Mouse (Mus musculus) ovary, postnatal 36 days (tissue): ENCODE measurements at regions not wholly inside any gene's neighbourhood (a gene's known extent, or its start where the extent isn't known, plus 50 kb on each side); places are given as distances from the start of the nearest gene placed in this dataset.

ENCODE experiments used
- DNase-seq: peaks from one replicate; pipeline ENCODE4 v3.0.0; 2022; ENCODE audit warnings: low spot score, mixed read lengths

GRCm38 (mm10) chr13:32649982-32650381 lies 133.8 kb downstream of the Mylk4 start:
- DNase-seq: no peak

DNA sequence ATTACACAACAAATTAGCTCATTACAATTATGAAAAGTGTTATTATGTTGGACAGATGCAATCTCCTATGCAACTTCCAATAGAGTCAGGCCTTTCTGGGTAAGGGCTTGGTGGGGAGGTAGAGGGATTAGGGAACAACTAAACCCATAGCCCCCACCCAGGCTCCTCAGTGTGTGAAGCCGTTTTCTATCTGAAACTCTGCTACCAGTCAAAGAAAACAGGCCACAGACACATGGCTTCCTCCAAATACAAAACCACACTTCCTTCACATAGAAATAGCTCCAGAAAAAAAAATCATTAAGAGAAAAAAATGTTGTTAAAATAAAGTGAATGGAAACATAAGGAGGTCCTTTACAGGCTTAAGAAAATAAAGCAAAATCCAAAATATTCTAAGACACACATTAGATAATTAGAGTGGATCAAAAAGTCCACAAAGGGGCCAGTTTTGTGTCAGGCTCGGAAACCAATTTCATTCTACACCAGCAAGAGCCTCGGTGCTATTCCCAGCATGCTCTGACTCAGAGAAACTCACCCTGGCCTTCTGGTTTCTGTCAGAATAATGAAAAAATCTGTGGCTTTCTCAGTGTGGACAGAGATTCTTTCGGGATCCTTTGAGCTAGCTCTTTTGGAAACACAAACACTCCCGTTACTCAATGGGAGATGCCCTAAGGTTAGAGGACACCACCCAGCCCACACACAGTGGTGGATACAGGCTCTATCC lies 140.6 kb downstream of the Mylk4 start:
- DNase-seq: no peak

GRCm38 (mm10) chr13:32640941-32641340 lies 142.8 kb downstream of the Mylk4 start:
- DNase-seq: no peak

DNA sequence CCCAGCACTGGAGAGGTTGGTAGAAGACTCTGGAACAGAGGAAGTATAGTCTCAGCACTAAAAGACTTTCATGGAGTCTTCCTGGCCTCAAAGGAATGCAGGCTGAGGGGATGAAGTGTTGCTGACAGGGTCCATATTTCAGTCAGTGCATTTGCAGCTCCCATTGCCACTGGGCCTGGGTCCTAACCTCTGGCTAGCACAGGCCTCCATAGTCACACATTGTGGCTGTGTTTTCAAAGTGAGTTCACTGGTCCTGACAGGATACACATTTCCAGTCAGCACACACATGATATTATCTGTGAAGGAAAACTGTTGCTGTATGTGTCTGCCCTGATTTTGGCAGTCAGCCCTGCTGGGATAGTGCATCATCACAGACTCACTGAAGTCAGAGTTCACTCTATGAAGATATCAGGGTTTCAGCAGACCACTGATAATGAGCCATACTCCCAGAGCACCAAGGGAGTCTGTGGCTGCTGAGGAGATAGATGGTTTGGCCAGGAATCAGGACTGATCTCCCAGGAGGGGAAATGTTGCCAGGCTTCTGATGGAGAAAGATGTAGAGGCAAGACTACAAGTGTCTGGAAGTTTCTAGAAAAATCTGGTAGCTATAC lies 153.5 kb downstream of the Mylk4 start:
- no peak for DNase-seq

- DNase-seq: no peak
Observed at GRCm38 (mm10) chr13:32613916-32614315, 169.8 kb downstream of the Mylk4 start.

DNA sequence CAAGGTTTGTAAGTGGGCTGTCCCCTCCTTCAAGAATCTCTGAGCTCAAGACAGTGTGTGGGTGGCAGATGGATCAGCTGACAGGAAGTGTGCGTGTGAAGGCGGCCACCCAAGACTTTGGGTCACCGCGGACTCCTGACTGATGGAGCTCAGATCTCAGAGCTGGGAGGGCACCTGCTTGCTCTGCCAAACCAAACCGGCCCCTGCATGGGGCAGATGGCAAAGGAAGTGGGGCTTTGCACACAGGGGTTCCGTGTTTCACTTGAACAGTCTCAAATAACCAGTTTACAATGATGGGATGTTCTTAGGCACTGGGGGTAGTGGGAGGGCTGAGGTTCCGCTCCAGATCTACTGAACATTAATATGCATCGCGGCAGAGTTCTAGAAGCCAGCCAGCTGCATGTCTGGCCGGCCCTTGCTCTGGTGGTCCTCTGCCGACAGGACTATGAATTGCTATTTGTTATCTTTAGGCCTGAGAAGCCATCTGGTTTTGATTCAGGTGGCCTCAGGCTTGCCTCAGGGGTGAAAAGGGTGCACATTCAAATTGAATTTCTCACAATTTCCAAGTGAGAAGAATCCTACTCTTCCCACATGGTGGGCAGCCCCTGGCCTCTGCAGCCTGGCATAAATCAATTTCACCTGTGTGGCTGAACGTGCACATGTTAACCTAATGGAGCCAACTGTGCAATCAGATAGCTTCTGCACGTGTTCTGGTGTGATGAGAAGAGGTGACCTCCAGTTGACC lies 172.0 kb downstream of the Mylk4 start:
- peak; percentile 16 for DNase-seq

DNA sequence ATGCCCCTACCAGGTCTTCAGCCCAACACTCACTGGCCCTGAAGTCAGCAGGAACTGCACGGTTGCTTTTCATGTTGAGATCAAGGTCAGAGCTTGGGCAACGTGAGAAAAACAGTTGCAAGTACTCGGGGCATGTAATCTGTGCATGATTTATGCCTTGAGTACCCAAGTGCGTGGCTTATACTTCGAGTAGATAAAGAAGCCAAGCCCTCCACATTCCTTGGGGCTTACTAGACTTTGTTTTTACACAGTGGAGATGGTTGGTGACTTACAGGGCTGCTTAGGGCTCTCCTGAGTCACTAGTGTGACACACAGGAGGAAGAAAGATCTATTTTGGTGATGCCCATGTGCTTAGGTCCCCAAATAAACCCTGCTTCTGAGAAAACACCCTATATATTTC lies 172.8 kb downstream of the Mylk4 start:
- no peak for DNase-seq

- no peak for DNase-seq
Observed at GRCm38 (mm10) chr13:32608413-32608812, 175.3 kb downstream of the Mylk4 start.

- DNase-seq: no peak
Observed at GRCm38 (mm10) chr13:32603925-32604590, 179.7 kb downstream of the Mylk4 start.

DNA sequence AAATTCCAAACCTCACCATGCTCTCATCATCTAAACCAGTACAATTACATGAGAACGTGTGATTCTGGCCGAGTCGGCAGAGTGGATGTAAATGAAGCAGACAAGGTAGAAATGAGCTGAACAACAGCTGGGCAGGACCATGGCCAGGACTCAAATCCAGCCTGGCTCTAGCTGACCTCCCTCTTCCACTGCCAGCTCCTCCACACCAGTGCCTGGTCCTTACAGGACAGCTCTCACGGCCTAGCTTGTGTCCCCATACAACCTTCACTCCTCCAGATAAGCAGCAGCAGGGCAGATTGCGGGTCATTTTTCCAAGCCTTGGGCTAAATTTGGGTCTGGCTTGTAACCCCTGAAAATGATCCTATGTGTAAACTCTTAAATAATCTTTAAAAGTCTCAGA lies 182.4 kb downstream of the Mylk4 start:
- no peak for DNase-seq

DNA sequence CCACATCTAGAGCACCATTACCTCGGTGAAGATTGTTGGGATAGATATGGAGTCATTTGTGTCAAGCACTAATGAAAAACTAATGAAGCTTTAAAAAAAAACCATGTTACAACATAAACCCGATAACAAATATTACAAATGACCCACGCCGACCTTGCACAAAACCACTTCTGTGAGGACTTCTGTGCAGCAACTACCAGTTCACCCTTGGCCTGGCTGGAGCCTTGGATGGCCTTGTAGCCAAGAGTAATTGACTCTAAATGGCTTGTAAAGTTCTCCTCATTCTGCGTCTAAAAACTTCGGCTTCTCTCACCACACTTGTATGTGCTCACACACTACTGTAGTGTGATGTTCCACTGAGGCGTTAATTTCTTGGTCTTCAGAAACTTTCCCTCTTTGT lies 190.1 kb downstream of the Mylk4 start:
- no peak for DNase-seq

DNA sequence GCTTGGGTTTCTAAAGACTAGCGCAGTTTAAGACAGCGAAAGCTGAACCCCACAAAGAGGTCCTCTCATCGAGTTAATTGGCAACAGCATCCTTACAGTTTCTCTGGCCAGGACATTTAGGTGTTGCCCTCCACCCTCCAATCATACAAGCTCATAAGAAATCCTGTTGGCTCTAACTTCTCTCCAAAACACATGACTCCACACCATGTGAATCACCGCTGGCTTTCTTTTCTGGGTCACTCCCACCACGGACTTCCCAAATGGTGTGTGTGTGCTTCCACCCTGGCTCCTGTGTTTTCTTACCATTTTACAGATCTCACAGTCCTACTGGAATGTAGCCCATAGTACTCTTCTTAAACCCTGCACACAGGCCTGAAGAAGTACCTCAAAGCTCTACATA lies 190.6 kb downstream of the Mylk4 start:
- no peak for DNase-seq

DNA sequence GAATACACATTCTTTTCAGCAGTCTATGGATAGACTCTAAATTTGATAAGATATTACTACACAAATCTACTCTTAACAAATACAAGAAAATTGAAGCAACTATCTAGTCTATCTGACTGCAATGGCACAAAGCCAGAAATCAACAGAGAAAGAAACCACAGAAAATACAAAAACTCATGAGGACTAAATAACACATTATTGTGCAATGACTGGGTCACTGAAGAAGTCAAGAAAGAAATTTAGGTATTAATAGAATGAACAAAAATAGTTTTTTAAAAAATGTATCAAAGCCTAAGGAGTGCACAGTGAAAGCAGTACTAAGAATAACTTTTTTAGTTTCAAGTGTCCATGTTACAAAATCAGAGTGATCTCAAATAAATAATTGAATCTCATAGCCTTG lies 202.2 kb downstream of the Mylk4 start:
- no peak for DNase-seq

- no peak for DNase-seq
Observed at GRCm38 (mm10) chr13:32567850-32568249, 215.9 kb downstream of the Mylk4 start.

DNA sequence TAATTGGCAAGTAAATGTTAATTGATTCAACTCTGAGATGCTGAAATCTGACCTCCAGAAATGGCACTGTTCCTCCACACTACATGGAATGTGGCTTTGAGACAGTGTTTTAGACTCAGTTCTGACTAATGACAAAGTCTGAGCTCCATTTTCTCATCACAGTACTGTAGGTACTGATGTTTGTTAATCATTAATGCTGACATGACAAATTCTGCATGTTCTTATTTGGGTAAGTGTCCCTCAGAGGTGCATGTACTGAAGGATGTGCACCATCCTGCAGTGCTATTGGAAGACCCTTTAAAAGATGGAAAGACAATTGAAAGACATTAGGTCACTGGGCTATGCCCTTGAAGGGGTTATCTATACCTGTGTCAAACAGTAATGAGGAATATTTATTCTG lies 222.1 kb upstream of the Gmds start:
- DNase-seq: no peak

DNA sequence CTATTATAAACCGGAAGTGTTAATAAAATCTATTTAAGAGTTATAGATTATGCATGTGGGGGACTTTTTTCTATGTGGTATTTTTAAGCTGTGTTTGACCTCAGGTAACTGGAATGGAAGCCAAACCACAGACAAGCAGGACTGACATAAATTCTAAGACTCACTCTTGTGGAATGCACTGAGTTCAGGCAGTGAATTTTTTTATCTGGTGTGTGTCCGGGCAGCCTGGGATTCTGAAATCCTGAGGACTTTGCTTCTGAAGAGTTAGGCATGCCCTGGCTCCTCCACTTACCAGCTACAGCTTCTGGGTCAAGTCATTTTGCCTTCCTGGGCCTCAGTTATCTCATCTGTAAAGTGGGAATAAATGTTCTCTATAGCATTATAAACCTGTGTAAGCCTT lies 217.9 kb upstream of the Gmds start:
- no peak for DNase-seq

- no peak for DNase-seq
Observed at GRCm38 (mm10) chr13:32555064-32555463, 216.5 kb upstream of the Gmds start.

- DNase-seq: no peak
Observed at GRCm38 (mm10) chr13:32554601-32555000, 216.1 kb upstream of the Gmds start.

DNA sequence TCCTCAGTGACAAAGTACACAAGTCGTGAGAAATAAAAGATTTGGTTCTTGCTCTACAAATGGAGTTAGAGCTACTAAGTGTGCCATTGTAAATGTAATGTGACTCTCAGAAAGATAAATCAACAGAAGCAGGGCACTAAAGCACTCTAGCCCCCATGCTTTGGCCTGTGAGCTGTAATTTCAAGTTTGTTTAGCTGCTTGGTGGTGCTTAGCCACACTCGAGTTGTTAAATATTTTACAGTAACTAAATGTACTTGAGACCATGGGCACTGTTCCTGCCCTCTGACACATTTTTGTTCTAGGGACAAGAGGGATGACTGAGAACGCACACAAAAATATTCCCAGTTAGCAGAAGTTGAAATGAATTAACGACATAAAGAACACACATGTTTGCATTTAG lies 214.6 kb upstream of the Gmds start:
- DNase-seq: no peak

- DNase-seq: no peak
Observed at GRCm38 (mm10) chr13:32550113-32550512, 211.6 kb upstream of the Gmds start.

DNA sequence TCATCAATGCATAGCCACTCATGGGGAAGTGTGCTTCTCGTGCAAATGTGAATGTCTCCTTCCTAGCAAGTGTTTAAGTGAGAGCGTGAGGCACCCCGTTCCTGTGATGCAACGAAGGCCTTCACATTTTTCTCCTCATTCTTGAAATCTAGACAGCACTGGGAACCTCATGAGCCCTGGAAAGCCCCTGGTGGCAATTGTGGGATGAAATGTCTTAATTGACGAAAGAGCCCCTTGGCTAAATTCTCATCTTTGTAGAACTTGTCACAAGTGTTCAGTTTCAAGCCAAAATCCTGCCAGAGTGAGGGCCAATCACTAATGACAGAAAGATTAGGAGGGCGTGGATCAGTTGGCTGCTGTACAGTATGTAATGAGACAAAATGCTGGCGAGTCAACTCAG lies 208.6 kb upstream of the Gmds start:
- no peak for DNase-seq

- DNase-seq: no peak
Observed at GRCm38 (mm10) chr13:32544986-32545740, 206.6 kb upstream of the Gmds start.
